Mouse (Mus musculus): Measurements from ENCODE around the gene Zfyve28. TPM values are rescaled to one million over a fixed set of nuclear protein-coding genes. Genes with fewer than 3 reads are reported as not detected.
A peak's percentile ranks its signal among the peaks of the same experiment; 100 is the strongest.

Zfyve28 gene
- polyA plus RNA-seq, 1 experiment, result 37.8 TPM

DNA sequence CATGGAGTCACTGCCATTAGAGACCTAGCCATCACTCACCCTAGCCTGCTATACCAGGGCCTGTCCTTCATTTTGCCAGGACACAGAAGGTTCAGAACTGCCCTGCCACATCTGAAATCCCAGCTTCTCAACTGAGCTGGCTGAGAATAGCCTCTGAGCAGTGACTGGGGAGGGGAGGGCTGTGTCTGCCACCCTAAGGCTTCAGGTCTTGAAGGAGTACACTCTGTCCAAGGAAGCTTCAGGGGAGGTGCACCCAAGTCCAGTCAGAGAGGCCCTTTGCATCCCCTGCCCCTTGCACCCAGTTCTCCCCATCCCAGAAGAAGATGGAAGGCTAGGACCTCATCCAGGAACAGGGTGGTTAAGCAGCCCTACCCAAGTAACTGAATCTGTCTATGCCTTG is 102.5 kb downstream of the Zfyve28 start:
- DNase-seq (ENCODE audit: extremely low spot score in 1 of 2, low spot score in 1 of 2), result no peak

DNA sequence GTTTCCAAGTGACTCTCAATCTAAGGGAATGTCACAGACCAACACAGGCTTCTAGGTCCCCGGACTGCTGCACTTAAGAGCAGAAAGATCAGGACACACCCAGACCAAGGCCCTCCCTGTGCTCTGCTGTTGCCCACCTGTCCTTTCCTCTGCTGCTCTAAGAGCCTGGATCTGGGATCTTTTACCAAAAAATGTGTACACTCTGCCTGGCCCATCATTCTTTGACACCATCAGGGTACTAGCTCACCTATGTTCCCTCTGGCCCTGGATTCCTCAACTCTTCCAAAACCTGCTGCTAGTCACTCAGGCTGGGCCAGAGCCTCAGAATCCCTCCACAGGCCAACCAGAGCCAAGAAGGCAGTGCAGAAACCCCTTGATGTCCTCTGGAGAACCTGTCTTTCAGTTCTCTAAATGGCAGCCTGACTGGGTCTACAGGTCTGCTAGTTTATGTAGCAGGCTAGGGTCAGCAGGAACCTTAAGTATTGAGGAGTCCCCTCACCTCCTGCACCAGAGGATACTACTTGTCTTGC is 103.1 kb downstream of the Zfyve28 start:
- no peak for DNase-seq (ENCODE audit: extremely low spot score in 1 of 2, low spot score in 1 of 2)

DNA sequence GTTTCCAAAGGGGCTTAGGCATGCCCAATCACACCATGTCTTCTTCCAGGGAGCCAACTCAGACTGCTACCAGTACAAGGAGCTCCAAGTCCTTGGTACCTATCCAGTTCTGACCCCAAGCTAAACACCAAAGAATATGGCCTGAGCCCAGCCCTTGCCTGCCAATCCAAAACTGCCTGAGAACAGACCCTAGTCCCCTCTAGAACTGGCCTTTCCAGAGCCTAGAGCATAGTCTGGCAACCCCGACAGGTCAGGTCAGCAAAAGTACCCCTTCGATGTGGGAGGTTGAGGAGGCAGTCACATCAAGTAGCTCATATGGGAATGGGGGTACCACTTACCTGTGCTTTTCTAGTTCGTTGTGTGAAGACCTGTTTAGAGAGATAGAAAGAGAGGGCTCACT is 104.3 kb downstream of the Zfyve28 start:
- no peak for DNase-seq (ENCODE audit: extremely low spot score in 1 of 2, low spot score in 1 of 2)

DNA sequence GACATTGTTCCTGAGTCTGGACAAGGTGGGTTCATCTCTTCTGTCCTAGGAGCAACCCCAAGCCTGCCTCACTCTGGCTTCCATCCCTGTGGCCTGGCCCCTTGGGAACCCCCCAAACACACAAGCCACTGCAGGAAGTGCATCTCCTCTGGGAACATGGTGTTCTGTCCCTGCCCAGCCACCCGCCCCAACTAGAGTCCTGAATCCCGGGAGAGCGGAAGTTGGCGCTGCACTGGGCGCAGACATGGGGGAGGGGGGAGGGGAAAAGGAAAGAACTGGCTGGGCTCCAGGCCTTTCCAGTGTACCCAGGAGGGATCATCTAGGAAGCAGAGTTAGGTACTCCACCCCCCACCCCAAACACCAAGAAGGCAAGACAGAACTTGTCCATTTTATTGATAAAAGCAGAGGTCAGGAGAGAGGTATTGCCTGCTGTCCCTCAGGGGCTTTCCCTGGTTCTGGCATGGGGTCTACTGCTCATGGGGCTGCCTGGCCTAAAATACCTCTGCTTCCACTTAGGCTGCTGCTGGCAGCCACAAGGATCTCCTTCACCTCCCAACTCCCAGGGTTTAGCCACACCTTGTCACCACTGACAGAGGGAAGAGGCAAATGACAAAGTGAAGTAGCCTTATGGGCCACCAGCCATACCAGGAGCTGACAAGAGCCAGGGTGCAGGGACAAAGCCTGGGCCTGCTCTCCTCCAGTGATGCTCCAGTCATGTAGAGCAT is 104.9 kb downstream of the Zfyve28 start:
- DNase-seq (ENCODE audit: extremely low spot score in 1 of 2, low spot score in 1 of 2), result no peak

DNA sequence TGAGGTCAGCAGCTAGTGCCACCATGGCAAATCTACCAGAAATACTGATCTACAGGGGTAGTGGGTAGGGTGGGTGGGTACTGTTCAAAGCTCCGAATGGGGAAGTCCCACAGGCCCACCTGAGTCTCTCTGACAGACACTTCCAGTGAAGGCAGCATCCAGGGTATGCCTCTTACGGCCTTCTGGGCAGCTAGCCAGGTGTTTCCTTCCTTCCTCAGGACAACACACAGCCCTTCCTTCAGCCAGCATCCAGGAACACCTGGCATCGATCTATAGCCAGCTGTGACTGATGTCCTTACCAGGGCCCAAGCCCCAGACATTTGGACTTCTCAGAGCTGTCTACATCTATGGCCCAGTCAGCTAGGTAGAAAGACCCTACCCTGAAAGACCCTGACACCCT is 105.8 kb downstream of the Zfyve28 start:
- DNase-seq (ENCODE audit: extremely low spot score in 1 of 2, low spot score in 1 of 2), result no peak

DNA sequence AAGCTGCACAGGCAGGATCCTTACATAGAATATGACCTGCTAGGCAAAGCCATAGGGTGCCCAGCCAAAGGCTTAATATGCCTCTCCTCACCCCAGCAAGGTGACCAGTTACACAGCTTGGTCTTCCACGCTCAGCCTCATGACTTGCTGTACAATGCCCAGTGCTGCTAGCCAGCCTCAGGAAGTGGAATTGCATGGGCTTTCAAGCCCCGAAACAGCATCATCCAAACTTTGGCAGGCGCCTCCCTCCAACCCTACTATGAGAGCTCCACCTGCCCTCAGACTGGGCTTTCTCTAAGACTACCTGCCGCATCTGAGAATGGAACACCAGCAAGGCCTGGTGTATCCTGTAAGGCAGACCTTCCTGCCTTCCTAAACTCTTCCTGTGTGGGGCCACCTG is 110.4 kb downstream of the Zfyve28 start:
- DNase-seq (ENCODE audit: extremely low spot score in 1 of 2, low spot score in 1 of 2), result no peak

DNA sequence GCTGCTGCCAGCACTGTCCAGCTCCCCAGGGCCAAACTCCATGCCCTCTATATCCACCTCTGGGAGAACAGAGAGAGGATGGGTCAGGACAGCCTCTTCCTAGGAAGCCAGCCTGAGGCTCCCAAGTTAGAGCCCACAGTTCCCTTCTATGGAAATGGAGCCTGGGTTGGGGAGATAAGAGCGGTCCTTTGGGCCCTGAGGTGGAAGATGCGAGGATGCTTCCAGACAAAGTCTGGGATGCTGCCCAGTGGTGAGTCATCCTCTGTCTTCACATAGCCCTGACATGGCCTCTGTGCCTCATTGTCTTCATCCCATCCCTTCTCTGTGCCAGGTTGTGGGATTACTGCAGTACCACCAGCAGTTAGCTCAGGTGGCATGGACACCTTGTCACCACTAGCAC is 111.2 kb downstream of the Zfyve28 start:
- DNase-seq (ENCODE audit: extremely low spot score in 1 of 2, low spot score in 1 of 2), result no peak

DNA sequence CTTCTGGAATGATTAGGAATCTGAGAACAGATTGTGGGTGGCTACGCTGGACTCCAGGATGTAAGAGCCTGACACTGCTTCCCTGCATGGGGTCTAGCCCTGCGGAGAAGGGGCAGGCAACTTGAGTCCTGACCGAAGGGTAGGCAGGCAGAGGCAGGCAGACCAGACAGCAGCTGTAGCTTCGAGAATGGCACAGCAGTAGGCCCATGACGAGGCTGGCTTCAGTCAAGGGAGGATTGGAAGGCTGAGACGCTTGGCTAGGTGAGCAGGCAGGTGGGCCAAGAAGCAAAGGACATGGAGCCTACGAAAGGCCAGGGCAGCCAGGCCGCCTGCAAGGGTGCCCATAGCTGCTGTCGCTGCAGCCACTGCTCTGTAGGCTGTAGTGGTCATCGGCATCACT is 111.6 kb downstream of the Zfyve28 start:
- no peak for DNase-seq (ENCODE audit: extremely low spot score in 1 of 2, low spot score in 1 of 2)

DNA sequence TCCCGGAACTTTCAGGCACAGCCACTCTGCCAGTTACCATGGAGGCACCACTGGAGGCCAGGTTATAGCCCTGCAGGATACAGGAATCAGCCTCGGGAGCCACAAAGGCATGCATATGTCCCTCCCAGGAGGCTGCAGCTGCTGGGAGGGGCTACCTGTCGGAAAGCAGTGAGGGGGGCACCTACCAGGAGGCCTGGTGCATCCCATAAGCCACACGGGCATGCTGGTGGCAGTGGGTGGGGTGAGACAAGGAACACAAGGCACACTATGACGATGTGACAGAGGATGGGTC is 112.9 kb downstream of the Zfyve28 start:
- no peak for DNase-seq (ENCODE audit: extremely low spot score in 1 of 2, low spot score in 1 of 2)

DNA sequence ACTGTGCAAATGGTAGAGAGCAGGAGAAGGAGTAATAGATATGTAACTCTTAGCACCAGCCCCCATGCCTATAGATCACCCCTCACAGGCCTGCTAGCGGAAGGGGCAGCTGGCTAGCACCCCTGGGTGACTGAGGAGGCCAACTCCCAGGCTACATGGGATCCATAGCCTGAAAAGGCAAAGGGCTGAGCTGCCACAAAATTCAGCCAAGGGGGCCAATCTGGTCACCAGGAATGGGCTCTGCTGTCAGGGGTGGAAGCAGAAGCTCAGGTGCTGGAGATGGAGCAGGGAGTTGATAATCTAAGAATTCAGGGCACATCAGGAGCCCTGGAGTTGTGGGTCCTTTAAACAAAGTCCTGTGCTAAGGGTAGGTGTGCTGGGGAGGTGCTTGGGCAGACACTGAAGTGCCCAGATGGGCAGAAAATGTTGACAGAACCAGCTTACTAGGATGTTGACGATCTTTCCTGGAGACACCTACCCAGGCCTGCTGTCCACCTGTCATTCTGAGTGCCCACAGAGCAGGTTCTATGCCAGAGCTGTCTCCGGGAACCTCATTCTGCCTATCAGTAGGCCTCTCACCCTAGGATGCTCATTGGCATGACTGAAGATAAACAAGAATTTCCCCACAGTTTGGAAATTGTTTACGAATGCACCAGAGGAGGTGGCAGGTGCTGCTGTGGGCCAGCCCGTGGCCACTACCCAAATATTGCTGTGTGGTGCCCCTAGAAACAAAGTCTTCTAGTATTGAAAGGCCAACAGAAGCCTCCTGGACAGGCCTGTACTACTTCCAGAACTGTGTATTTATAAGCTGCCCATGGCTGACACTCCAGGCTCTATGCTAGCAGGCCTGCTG is 113.5 kb downstream of the Zfyve28 start:
- no peak for DNase-seq (ENCODE audit: extremely low spot score in 1 of 2, low spot score in 1 of 2)

DNA sequence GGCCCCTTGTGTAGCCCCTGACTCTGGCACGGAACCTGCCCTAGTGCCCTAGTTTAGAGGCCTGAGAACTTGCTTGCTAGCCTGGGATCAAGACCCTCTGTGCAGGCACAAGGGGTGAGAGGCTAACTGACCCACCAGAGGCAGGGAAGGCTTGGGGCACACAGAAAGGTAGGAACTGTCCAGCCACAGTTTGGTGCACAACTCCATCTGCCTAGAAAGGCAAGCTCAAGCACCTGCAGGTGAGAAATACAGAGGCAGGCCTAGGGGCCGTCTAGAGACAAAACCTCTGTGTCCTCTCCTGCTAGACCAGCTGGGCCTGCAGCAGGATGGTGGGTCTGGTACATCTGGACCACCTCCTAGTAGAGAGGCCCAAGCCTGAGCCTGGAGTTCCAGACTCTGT is 114.2 kb downstream of the Zfyve28 start:
- DNase-seq (ENCODE audit: extremely low spot score in 1 of 2, low spot score in 1 of 2), result no peak

DNA sequence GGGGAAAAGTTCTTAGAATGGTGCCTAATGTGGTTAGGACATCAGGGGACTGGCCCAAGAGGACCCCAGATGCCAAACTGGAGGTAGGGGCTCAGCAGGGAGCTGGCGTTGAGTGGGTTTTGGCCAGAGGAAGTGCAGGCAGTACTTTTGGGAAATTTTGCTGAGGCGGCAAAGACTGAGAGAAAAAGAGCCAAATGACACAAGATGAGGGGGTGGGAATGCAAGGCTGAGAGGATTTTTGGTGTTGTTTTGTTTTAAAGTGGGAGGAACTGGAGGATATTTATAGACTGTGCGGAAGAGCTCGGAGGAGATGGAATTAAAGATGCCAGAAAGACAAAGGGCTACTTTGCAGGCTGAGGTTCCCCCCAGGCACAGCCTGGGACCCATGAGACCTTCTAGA is 117.5 kb downstream of the Zfyve28 start:
- peak in 1 of 2 experiments; percentile 56 for DNase-seq (ENCODE audit: extremely low spot score in 1 of 2, low spot score in 1 of 2)

DNA sequence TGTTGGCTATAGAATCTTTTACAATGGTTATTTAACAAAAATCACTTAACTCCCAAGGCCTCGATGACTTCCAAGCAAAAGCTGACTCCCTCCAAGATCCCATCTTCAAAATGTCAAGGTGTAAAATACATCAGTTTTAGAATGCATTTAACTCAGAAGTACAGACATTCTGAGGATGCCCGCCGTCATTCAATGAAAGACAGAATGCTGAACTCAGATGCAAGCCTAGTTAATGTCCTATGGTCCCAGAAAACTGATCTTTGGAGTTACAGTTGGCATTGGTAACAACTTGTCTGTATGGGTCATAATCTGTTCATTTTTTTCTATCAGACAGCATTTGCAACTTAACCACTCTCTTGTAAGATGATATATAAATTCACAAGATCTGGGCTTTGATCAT is 118.3 kb downstream of the Zfyve28 start:
- DNase-seq (ENCODE audit: extremely low spot score in 1 of 2, low spot score in 1 of 2), result no peak

DNA sequence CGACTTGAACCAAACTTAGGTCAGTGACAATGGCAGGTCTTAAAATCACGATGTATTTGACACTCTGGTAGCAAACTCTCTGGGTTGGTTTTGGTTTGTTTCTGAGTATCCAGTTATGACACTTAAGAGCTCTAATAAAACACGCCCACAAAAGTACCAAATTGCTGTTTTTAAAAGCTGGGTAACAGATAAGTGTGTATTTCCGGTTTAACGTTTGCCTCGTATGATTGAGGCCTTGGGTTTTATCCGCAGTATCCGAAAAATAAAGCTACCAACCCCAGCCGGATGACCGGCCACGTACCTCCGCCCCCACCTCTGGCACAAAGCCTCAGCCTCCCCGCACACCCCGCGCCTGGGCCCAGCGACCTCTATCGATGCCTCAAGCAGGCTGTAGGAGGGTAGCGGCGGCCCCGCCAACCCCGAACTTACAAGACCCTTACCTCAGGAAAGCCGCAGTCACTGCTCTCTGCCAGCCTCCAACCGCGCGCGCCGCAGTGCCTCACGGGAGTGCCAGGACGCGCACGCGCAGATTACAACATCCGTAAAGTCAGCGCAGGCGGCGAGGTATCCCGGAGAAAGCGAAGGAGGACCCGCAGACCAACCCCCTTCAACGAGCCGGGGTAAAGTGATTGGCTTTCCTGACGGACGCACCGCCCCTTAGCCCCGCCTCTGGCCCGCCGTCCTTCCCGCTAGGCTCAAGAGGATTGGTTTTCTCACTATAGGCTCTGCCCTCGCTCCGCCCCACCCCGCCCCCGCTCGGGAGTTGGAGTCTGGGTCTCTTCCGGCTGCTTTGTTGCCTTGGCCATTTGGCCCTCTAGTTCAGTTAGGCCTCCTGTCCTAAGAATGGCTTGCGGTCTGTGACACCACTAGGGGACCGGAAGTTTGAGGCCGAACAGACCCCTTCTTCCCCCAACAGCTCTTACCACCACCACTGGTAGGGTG is 119.0 kb downstream of the Zfyve28 start, which contains the start of the genes Poln and Haus3:
Gene Poln, minus strand, starts transcription at position 499 of the 942 bp plus-strand sequence.
Gene Haus3, minus strand, starts transcription at position 578 of the 942 bp plus-strand sequence.
- peak; percentile 97 to 98 for DNase-seq (ENCODE audit: extremely low spot score in 1 of 2, low spot score in 1 of 2)

DNA sequence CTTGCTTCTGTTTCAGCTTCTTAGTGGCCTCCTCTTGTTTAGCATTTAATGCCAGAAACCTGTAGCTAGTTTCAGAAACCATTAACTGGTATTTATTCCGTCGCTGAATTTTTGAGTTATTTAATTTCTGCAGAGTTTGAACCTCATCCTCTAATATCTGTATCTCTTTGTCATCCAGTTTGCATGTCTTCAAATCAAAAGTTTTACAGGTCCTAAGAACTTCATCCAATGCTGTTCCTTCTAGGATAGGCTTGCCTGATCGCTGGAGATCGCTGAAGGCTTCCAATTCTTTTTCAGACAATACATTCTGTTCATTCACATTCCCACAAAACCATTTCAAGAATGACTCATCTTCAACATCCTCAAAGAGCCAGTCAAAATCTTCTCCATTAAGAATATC is 120.4 kb downstream of the Zfyve28 start:
- no peak for DNase-seq (ENCODE audit: extremely low spot score in 1 of 2, low spot score in 1 of 2)

DNA sequence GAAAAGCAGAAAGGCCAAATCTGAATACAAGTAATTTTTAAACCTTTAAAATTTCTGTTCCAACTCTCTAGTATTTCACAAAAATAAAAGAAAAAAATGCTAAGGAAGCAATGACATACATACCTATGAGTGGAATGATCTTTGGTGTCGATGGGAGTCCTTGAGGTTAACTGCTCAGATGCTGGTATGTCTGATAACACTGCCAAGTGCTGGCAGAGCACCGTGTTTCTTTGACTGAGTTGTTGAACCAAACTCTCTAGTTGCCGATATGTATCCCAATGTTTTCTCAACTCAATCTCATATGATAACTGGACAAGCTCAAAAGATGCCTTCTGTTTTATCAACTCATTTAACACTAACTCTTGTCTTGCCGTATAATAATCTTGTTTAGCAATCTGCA is 122.5 kb downstream of the Zfyve28 start:
- no peak for DNase-seq (ENCODE audit: extremely low spot score in 1 of 2, low spot score in 1 of 2)

DNA sequence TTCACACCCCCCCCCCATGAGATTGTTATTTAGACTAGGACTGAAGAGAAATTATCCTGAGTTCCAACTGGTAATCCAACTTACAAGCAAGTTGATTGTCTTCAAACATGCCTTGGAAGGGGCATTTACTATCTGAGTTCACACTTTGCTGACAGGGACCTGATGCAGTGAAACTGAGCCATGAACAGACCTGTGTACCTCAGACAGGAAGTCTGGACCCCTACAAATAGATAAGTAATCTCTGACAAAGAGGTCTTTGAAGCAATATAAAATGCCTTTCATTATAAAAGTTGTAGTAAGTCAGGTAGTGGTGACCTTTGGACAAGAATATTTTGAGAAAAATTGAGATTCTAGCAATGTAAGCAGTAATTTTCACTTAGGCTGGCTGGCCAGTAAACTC is 139.8 kb downstream of the Zfyve28 start:
- no peak for DNase-seq (ENCODE audit: extremely low spot score in 1 of 2, low spot score in 1 of 2)

DNA sequence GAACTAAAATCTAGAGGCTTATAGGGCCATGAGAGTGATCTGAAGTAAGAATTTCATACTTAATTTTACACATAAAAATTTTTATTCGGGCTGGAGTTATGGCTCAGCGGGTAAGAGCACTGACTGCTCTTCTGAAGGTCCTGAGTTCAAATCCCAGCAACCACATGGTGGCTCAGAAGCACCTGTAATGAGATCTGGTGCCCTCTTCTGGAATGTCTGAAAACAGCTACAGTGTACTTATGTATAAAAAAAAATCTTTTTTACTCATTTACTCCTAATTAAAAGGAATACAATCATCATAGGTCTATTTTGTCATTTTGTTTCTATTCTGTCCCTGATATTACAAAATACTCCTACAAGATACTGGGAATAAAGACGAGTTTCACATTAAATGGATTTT is 140.7 kb downstream of the Zfyve28 start:
- DNase-seq (ENCODE audit: extremely low spot score in 1 of 2, low spot score in 1 of 2), result peak in 1 of 2 experiments; percentile 17

Measured in frontal cortex, adult 2 months (tissue).